Mouse (Mus musculus): ENCODE results near the gene Lkaaear1. TPM values are rescaled to one million over a fixed set of nuclear protein-coding genes. Genes with fewer than 3 reads are reported as not detected.

Lkaaear1 gene
- total and polyA plus RNA-seq, 3 experiments: not detected

DNA sequence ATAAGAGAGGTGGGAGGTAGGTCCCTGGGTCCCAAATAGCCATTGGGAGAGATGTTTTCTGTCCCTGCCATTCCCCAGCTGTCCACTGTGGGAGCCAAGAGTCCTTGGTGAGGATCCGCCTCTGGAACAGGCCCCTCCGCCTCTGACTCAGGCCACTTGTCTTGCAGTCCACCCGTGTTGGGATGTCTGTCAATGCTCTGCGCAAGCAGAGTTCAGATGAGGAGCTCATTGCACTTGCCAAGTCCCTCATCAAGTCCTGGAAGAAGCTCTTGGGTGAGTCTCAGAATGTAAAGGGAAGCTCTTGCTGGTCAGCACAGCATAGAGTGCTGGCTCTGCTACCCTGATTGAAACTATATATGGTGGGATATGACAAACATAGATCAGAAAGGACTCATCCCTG is 14.9 kb downstream of the Lkaaear1 start:
- H3K27me3 ChIP-seq (replicated peaks): no peaks in the 10 kb centered on the region

DNA sequence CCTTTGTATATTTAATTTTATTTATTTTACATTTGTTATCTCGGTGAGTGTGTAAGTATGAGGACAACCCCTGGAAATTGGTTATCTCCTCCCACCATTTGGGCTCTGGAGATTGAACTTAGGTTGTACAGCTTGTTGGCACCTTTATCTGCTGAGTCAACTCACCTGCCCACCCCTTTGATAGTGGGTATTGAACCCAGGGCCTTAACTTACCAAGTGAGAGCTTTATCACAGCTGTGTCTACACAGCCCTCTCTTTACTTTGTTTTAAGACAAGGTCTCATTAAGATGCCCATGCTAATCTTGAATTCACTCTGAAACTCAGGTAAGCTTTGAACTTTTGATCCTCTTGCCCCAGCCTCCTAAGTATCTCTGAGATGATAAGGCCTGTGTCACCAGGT is 16.3 kb downstream of the Lkaaear1 start:
- in situ Hi-C loops (cut with MboI; ENCODE audit: low pct_ligation_motif_present, low pct_unique_long_range_greater_than_20kb, low sequenced_read_pairs) (no loop called here), dilution Hi-C loops (cut with MboI; ENCODE audit: extremely low pct_ligation_motif_present, extremely low pct_unique_long_range_greater_than_20kb, low sequenced_read_pairs) (no loop called here)
- H3K27me3 ChIP-seq (replicated peaks): no peaks in the 10 kb centered on the region
- peaks cover 18 to 58% of the 10 kb centered on the region in 2 experiments for H3K4me1 ChIP-seq (ENCODE audit: control insufficient read depth in 1 of 2, insufficient read depth in 2 of 2)
- no peaks in the 10 kb centered on the region for H3K9me3 ChIP-seq (replicated peaks; ENCODE audit: low read length)
- H3K79me2 ChIP-seq (replicated peaks; ENCODE audit: control insufficient read depth, extremely low read depth, insufficient read depth, poor library complexity, severe bottlenecking): no peaks in the 10 kb centered on the region
- no peak for DNase-seq (ENCODE audit: extremely low read depth)
- no peak overlapping the region for H3K27ac ChIP-seq (ENCODE audit: insufficient read depth, low read depth)
- H3K9ac ChIP-seq (ENCODE audit: insufficient read depth, low read depth): no peak overlapping the region
- H3K36me3 ChIP-seq (replicated peaks in 1 of 2; ENCODE audit: control insufficient read depth in 1 of 2, insufficient read depth in 1 of 2, low read length in 1 of 2): peaks cover 6 to 33% of the 10 kb centered on the region in 2 experiments
- TF ChIP-seq POLR2A (IDR thresholded peaks at IDR 0.05; ENCODE audit: low read depth, low read length): no peak
- no peak for TF ChIP-seq SMC3 (IDR thresholded peaks at IDR 0.05; ENCODE audit: low read depth, low read length)
- TF ChIP-seq USF1 (IDR thresholded peaks at IDR 0.05; ENCODE audit: low read depth, low read length): no peak
- TF ChIP-seq E2F4 (IDR thresholded peaks at IDR 0.05; ENCODE audit: insufficient replicate concordance, low read depth, low read length): no peak
- no peak for TF ChIP-seq EP300 (IDR thresholded peaks at IDR 0.05; ENCODE audit: low read length)
- TF ChIP-seq CHD1 (IDR thresholded peaks at IDR 0.05; ENCODE audit: low read depth, low read length): no peak
- no peak for TF ChIP-seq JUND (conservative IDR thresholded peaks at IDR 0.05; ENCODE audit: low read depth, low read length)
- no peak for TF ChIP-seq BHLHE40 (IDR thresholded peaks at IDR 0.05; ENCODE audit: low read depth, low read length)
- no peak for TF ChIP-seq ELF1 (IDR thresholded peaks at IDR 0.05; ENCODE audit: low read depth, low read length)
- TF ChIP-seq MEF2A (IDR thresholded peaks at IDR 0.05; ENCODE audit: borderline replicate concordance, low read depth, low read length): no peak
- no peak overlapping the region for H3K4me2 ChIP-seq (ENCODE audit: insufficient read depth, low read depth, poor library complexity, severe bottlenecking)
- H3K4me3 ChIP-seq (replicated peaks in 1 of 3; ENCODE audit: low read depth in 2 of 3, low read length in 2 of 3, poor library complexity in 1 of 3): no peak overlapping the region

More for the DNA sequence above, 14.9 kb downstream of the Lkaaear1 start:
- TF ChIP-seq JUND (conservative IDR thresholded peaks at IDR 0.05; ENCODE audit: low read depth, low read length) (no peak), USF2 (conservative IDR thresholded peaks at IDR 0.05; ENCODE audit: low read depth, low read length) (no peak), ZNF384 (IDR thresholded peaks at IDR 0.05; ENCODE audit: low read depth, low read length) (no peak), IRF4 (IDR thresholded peaks at IDR 0.05; ENCODE audit: low read depth, low read length) (no peak), NRF1 (IDR thresholded peaks at IDR 0.05; ENCODE audit: low read depth, low read length) (no peak), SIN3A (IDR thresholded peaks at IDR 0.05; ENCODE audit: low read length) (no peak), CTCF (conservative IDR thresholded peaks at IDR 0.05 in 1 of 2, IDR thresholded peaks at IDR 0.05 in 1 of 2; ENCODE audit: low read depth in 2 of 2, low read length in 2 of 2) (no peak), CHD1 (IDR thresholded peaks at IDR 0.05; ENCODE audit: low read depth, low read length) (no peak), JUN (IDR thresholded peaks at IDR 0.05; ENCODE audit: insufficient read depth, low read depth, low read length) (no peak), PAX5 (IDR thresholded peaks at IDR 0.05; ENCODE audit: low read length) (no peak)
- no peak overlapping the region for H3K4me3 ChIP-seq (replicated peaks in 1 of 3; ENCODE audit: low read depth in 2 of 3, low read length in 2 of 3, poor library complexity in 1 of 3)
- H3K79me2 ChIP-seq (replicated peaks; ENCODE audit: control insufficient read depth, extremely low read depth, insufficient read depth, poor library complexity, severe bottlenecking): no peaks in the 10 kb centered on the region
- H3K4me1 ChIP-seq (ENCODE audit: control insufficient read depth in 1 of 2, insufficient read depth in 2 of 2): peaks cover 12 to 54% of the 10 kb centered on the region in 2 experiments
- H3K4me2 ChIP-seq (ENCODE audit: insufficient read depth, low read depth, poor library complexity, severe bottlenecking): no peak overlapping the region
- H3K9ac ChIP-seq (ENCODE audit: insufficient read depth, low read depth): no peak overlapping the region
- peaks cover 18 to 47% of the 10 kb centered on the region in 2 experiments for H3K36me3 ChIP-seq (replicated peaks in 1 of 2; ENCODE audit: control insufficient read depth in 1 of 2, insufficient read depth in 1 of 2, low read length in 1 of 2)
- no peak overlapping the region for H3K27ac ChIP-seq (ENCODE audit: insufficient read depth, low read depth)
- dilution Hi-C loops (cut with MboI; ENCODE audit: extremely low pct_ligation_motif_present, extremely low pct_unique_long_range_greater_than_20kb, low sequenced_read_pairs): no loop called here
- no peak for DNase-seq (ENCODE audit: extremely low read depth)
- in situ Hi-C loops (cut with MboI; ENCODE audit: low pct_ligation_motif_present, low pct_unique_long_range_greater_than_20kb, low sequenced_read_pairs): no loop called here
- H3K9me3 ChIP-seq (replicated peaks; ENCODE audit: low read length): no peaks in the 10 kb centered on the region

All from CH12.LX (cell line).